Mouse (Mus musculus) lung, embryonic 14.5 days (tissue): ENCODE measurements around the gene Dicer1. TPM values are rescaled to one million over a fixed set of nuclear protein-coding genes. Genes with fewer than 3 reads are reported as not detected.

ENCODE experiments used
- ATAC-seq: fragments of 200-750 bp; cut with Nextera tagmentation; 2 replicates; pipeline ENCODE4 v1.8.0; 2017; ENCODE audit warnings: mild to moderate bottlenecking, moderate TSS enrichment, moderate library complexity; ENCODE audit not compliant: insufficient read depth
- DNase-seq: peaks from one replicate; pipeline ENCODE4 v3.0.0-alpha.2; 2015
- H3K27ac ChIP-seq: fragments of 300-500 bp; sonication (generic); 2 replicates; pipeline ENCODE4 v1.5.1; 2014; ENCODE audit warnings: low read depth, mild to moderate bottlenecking, moderate library complexity
- H3K27me3 ChIP-seq: fragments of 300-500 bp; sonication (generic); 2 replicates; pipeline ENCODE4 v1.6.1; 2014; ENCODE audit warnings: low read length, control low read depth; ENCODE audit not compliant: insufficient read depth
- H3K36me3 ChIP-seq: fragments of 300-500 bp; sonication (generic); 2 replicates; pipeline ENCODE4 v1.6.1; 2014; ENCODE audit warnings: control low read depth; ENCODE audit not compliant: insufficient read depth
- H3K4me1 ChIP-seq: fragments of 300-500 bp; sonication (generic); 2 replicates; pipeline ENCODE4 v1.6.1; 2014; ENCODE audit warnings: antibody characterized with exemption, control low read depth; ENCODE audit not compliant: insufficient read depth
- H3K4me2 ChIP-seq: fragments of 300-500 bp; sonication (generic); 2 replicates; pipeline ENCODE4 v1.6.1; 2014; ENCODE audit warnings: mild to moderate bottlenecking
- H3K4me3 ChIP-seq: fragments of 300-500 bp; sonication (generic); 2 replicates; pipeline ENCODE4 v1.5.1; 2014; ENCODE audit warnings: low read depth, low read length
- H3K9ac ChIP-seq: fragments of 300-500 bp; sonication (generic); 2 replicates; pipeline ENCODE4 v1.6.1; 2014
- H3K9me3 ChIP-seq: fragments of 300-500 bp; sonication (generic); 2 replicates; pipeline ENCODE4 v1.6.1; 2016; ENCODE audit warnings: low read depth, low read length, control low read depth
- CTCF ChIP-seq: IDR thresholded peaks from 2 replicates; pipeline ENCODE4 v1.5.1; 2016; ENCODE audit warnings: antibody characterized with exemption, low read depth
- WGBS: fragments of 180-500 bp; shearing (Covaris S2); extraction: QIAGEN DNeasy Blood & Tissue Kit; methylation state at CpG from one replicate; pipeline ENCODE4 v1.1.7; 2014; 5-methylcytosine and 5-hydroxymethylcytosine counted together
- polyA plus RNA-seq: library from polyadenylated mRNA; unstranded; fragments of >200 nt; fragmentation: Nextera tagmentation; extraction: Ambion mirVana; gene quantifications from 2 replicates; pipeline ENCODE4 v1.2.1, GENCODE M21; 2014

Dicer1 gene
- polyA plus RNA-seq, 1 experiment from 2014 or later: 23.4 TPM

GRCm38 (mm10) chr12:104656146-104656545 is 95.6 kb downstream of the Dicer1 start:
- H3K4me3 ChIP-seq: no peak overlapping the region
- H3K27ac ChIP-seq: no peak overlapping the region
- TF ChIP-seq CTCF: no peak
- no peak for DNase-seq
- no peak overlapping the region for H3K9ac ChIP-seq
- no peaks in the 10 kb centered on the region for H3K27me3 ChIP-seq
- H3K4me1 ChIP-seq: no peaks in the 10 kb centered on the region
- ATAC-seq: no peak
- no peaks in the 10 kb centered on the region for H3K36me3 ChIP-seq
- 91% methylated on average over 2 of the region's 2 CpGs for WGBS
- no peak overlapping the region for H3K4me2 ChIP-seq
- no peaks in the 10 kb centered on the region for H3K9me3 ChIP-seq

GRCm38 (mm10) chr12:104655006-104655405 is 96.7 kb downstream of the Dicer1 start:
- H3K4me3 ChIP-seq: no peak overlapping the region
- no peak for ATAC-seq

GRCm38 (mm10) chr12:104652021-104652420 is 99.7 kb downstream of the Dicer1 start:
- Histone ChIP-seq H3K4me3 (no peak overlapping the region), H3K36me3 (no peaks in the 10 kb centered on the region), H3K4me1 (no peaks in the 10 kb centered on the region), H3K4me2 (no peak overlapping the region), H3K27ac (no peak overlapping the region), H3K9ac (no peak overlapping the region), H3K27me3 (no peaks in the 10 kb centered on the region), H3K9me3 (no peaks in the 10 kb centered on the region)
- 42% methylated on average over 6 of the region's 6 CpGs for WGBS
- TF ChIP-seq CTCF: no peak
- DNase-seq (no peak), ATAC-seq (no peak)

More at GRCm38 (mm10) chr12:104655006-104655405, 96.7 kb downstream of the Dicer1 start:
- Histone ChIP-seq H3K9ac (no peak overlapping the region), H3K27ac (no peak overlapping the region), H3K4me1 (no peaks in the 10 kb centered on the region), H3K27me3 (no peaks in the 10 kb centered on the region), H3K9me3 (no peaks in the 10 kb centered on the region), H3K4me2 (no peak overlapping the region), H3K36me3 (no peaks in the 10 kb centered on the region)
- DNase-seq: no peak
- TF ChIP-seq CTCF: no peak
- 96% methylated on average over 1 of the region's 1 CpGs for WGBS

- no peak overlapping the region for H3K9ac ChIP-seq
- DNase-seq: no peak
- no peaks in the 10 kb centered on the region for H3K36me3 ChIP-seq
- H3K4me2 ChIP-seq: no peak overlapping the region
- WGBS: 33% methylated on average over 6 of the region's 6 CpGs
- ATAC-seq: no peak
- H3K9me3 ChIP-seq: no peaks in the 10 kb centered on the region
- H3K4me3 ChIP-seq: no peak overlapping the region
- no peaks in the 10 kb centered on the region for H3K27me3 ChIP-seq
- TF ChIP-seq CTCF: no peak
- no peak overlapping the region for H3K27ac ChIP-seq
- H3K4me1 ChIP-seq: no peaks in the 10 kb centered on the region
Observed at GRCm38 (mm10) chr12:104651269-104651668, 100.5 kb downstream of the Dicer1 start.

- H3K36me3 ChIP-seq: no peaks in the 10 kb centered on the region
- H3K9ac ChIP-seq: no peak overlapping the region
- no peaks in the 10 kb centered on the region for H3K27me3 ChIP-seq
- H3K4me3 ChIP-seq: no peak overlapping the region
- H3K4me1 ChIP-seq: no peaks in the 10 kb centered on the region
- WGBS: 48% methylated on average over 14 of the region's 14 CpGs
- H3K9me3 ChIP-seq: no peaks in the 10 kb centered on the region
- no peak for ATAC-seq
- peak; percentile 10 for DNase-seq
- no peak for TF ChIP-seq CTCF
- no peak overlapping the region for H3K27ac ChIP-seq
- no peak overlapping the region for H3K4me2 ChIP-seq
Observed at GRCm38 (mm10) chr12:104650510-104651260, 101.1 kb downstream of the Dicer1 start.

GRCm38 (mm10) chr12:104648366-104648765 is 103.4 kb downstream of the Dicer1 start:
- no peaks in the 10 kb centered on the region for H3K27me3 ChIP-seq
- 86% methylated on average over 6 of the region's 6 CpGs for WGBS

GRCm38 (mm10) chr12:104642337-104642736 is 109.4 kb downstream of the Dicer1 start:
- peak overlapping the region; percentile 55; the same call in 1 of the 2 replicates for H3K27ac ChIP-seq
- peak; percentile 77 for DNase-seq
- H3K27me3 ChIP-seq: peaks cover 11% of the 10 kb centered on the region
- H3K4me1 ChIP-seq: 0 out of 2 replicates have a peak, but pooled peaks cover 10% of the 10 kb centered on the region
- no peak overlapping the region for H3K4me2 ChIP-seq
- WGBS: 36% methylated on average over 7 of the region's 7 CpGs
- H3K9me3 ChIP-seq: no peaks in the 10 kb centered on the region
- H3K36me3 ChIP-seq: no peaks in the 10 kb centered on the region
- no peak overlapping the region for H3K4me3 ChIP-seq
- no peak for TF ChIP-seq CTCF
- no peak overlapping the region for H3K9ac ChIP-seq
- ATAC-seq: peak; percentile 64; the same call in 1 of the 2 replicates

More at GRCm38 (mm10) chr12:104648366-104648765, 103.4 kb downstream of the Dicer1 start:
- no peak for TF ChIP-seq CTCF
- H3K9me3 ChIP-seq: no peaks in the 10 kb centered on the region
- no peak overlapping the region for H3K4me3 ChIP-seq
- no peak overlapping the region for H3K9ac ChIP-seq
- no peak for DNase-seq
- H3K36me3 ChIP-seq: no peaks in the 10 kb centered on the region
- no peak overlapping the region for H3K27ac ChIP-seq
- H3K4me2 ChIP-seq: no peak overlapping the region
- ATAC-seq: no peak
- no peaks in the 10 kb centered on the region for H3K4me1 ChIP-seq
